Mouse (Mus musculus) thymus, adult 2 months (tissue): ENCODE data around the gene Inpp1.

Experiments used
- CTCF ChIP-seq: fragments of 200-500 bp; IDR thresholded peaks from 2 replicates; pipeline ENCODE4 v1.5.1; 2012; ENCODE audit warnings: mild to moderate bottlenecking, control low read depth, low read length, moderate library complexity, borderline replicate concordance; ENCODE audit not compliant: control insufficient read depth, poor library complexity, insufficient read depth; ENCODE audit errors: extremely low read depth
- POLR2A ChIP-seq: fragments of 200-500 bp; IDR thresholded peaks from 2 replicates; pipeline ENCODE4 v1.6.1; 2012; ENCODE audit warnings: mild to moderate bottlenecking, low read length, control low read depth, moderate library complexity; ENCODE audit not compliant: control insufficient read depth, poor library complexity, insufficient read depth; ENCODE audit errors: extremely low read depth

DNA sequence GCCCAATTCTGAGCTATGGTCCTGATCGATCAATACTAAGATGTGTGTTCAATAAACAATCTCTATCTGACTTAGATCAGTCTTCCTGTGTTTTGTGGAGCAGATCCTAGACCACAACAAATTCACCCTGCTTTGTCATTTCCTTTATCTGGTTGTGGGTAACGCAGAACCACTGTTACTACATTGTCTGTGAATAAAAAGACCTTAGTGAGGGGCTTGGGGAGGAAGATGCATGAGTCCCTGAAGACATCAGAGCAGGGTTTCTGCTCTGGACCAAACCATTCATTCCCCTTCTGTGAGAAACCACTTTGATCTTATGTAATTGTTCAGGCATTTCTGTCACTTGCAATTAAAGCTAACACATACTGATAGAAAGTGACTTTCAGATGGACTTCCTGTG, 63.7 kb downstream of the Inpp1 start:
- TF ChIP-seq POLR2A (no peak), CTCF (no peak)
